Mouse (Mus musculus): ENCODE data around the gene Pdcd4.
"Not testable (repeated sequence)": the region's sequence is repeated elsewhere in the genome, so short reads cannot be mapped to it uniquely, and the experiment has no call there.

Pdcd4 gene

DNA sequence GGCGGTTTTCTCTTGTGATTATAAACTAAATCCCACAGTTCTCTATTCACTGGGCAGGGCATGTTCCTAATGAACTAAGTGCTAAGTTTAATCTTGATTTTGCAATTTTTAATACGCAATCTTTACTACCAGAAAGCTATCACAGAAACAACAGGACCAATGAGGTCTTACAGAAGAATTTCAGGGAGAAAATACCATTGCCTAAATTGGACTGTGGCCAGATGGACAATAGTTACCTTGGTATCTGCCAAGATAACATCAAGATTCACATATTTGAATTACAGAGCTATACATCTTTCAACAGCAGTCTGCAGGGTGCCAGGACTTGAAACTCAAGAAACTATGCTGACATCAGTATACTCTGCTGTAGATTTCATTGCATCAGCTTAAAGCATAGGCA, 50.3 kb downstream of the Pdcd4 start:
- intact Hi-C loops (cut with DNase I) = loop anchor here (5.0 kb wide), 1 partner anchor 35 kb away; no protein-coding TSS in a partner anchor

- intact Hi-C loops (cut with DNase I) = loop anchor here (5.0 kb wide), 1 partner anchor 37 kb away; no protein-coding TSS in a partner anchor
Observed at GRCm38 (mm10) chr19:53943802-53944785, 52.1 kb downstream of the Pdcd4 start, which contains the start of the genes Shoc2 and Bbip1. Shoc2 (plus strand) TSS chr19:53944306. Bbip1 (minus strand) TSS chr19:53944627.

GRCm38 (mm10) chr19:53944786-53945169, 52.7 kb downstream of the Pdcd4 start:
- intact Hi-C loops (cut with DNase I) = loop anchor here (5.0 kb wide), 1 partner anchor 37 kb away; no protein-coding TSS in a partner anchor

GRCm38 (mm10) chr19:53945171-53946042, 53.4 kb downstream of the Pdcd4 start:
- intact Hi-C loops (cut with DNase I) = no loop called here

DNA sequence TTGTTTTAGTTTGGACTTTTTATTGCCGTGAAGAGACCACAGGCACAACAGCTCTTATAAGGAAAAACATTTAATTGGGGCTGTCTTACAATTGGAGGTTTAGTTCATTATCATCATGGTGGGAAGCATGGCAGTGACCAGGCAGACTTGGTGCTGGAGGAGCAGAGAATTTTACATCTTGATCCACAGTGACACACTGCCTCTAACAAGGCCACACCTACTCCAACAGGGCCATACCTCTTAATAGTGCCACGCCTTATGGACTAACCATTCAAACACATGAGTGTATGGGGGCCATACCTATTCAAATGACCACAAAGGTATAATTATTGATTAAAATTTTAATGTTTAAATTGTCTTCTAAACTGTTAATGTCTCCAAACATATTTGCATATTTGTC, 65.5 kb downstream of the Pdcd4 start:
- intact Hi-C loops (cut with DNase I) = no loop called here

GRCm38 (mm10) chr19:53962511-53962910, 70.5 kb downstream of the Pdcd4 start:
- intact Hi-C loops (cut with DNase I) = no loop called here

- intact Hi-C loops (cut with DNase I) = not testable (repeated sequence)
Observed at GRCm38 (mm10) chr19:53964347-53964746, 72.3 kb downstream of the Pdcd4 start.

GRCm38 (mm10) chr19:53964910-53965633, 73.0 kb downstream of the Pdcd4 start:
- intact Hi-C loops (cut with DNase I) = no loop called here

GRCm38 (mm10) chr19:53969226-53969625, 77.2 kb downstream of the Pdcd4 start:
- intact Hi-C loops (cut with DNase I) = no loop called here

- intact Hi-C loops (cut with DNase I) = no loop called here
Observed at GRCm38 (mm10) chr19:53971938-53972337, 79.9 kb downstream of the Pdcd4 start.

DNA sequence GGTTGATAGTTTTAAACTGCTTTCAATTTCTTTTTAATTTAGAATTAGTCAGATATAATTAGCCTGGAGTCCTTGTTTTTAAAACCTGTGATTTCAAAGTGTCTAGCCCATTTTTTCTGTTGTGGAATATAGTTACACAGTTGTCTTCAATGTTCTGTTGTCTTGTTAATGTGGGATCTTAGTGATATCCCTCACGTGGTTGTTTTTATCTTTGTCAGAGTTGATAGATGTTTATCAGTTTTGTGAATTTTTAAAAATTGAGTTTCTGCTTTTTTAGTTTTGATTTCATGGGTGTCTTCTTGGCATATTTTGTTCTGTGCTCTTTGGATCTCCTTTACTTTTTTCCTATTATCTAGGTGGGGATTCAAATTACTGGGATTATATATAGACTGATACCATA, 81.6 kb downstream of the Pdcd4 start:
- intact Hi-C loops (cut with DNase I) = no loop called here

Data from adrenal gland (tissue).